Mouse (Mus musculus) MEL (cell line): ENCODE data around the gene Creb3l1. TPM values are rescaled to one million over a fixed set of nuclear protein-coding genes. Genes with fewer than 3 reads are reported as not detected.

Experiments
- DNase-seq: peaks from one replicate; pipeline ENCODE4 v3.0.0; 2011; ENCODE audit warnings: low read depth, low spot score
- H3K27ac ChIP-seq: 2 replicates; pipeline ENCODE4 v1.5.1; 2012; ENCODE audit warnings: low read depth, mild to moderate bottlenecking, control low read depth, low read length, moderate library complexity; ENCODE audit not compliant: control insufficient read depth
- H3K27me3 ChIP-seq, 2 experiments: fragments of 150-350 bp in 1 of 2; sonication (generic) in 1 of 2; 2 replicates each; pipeline ENCODE4 v1.6.1; 2012; ENCODE audit warnings: low read length in 2 of 2, mild to moderate bottlenecking in 2 of 2, improper control_type of control experiment in 1 of 2, moderate library complexity in 1 of 2; ENCODE audit not compliant: insufficient read depth in 2 of 2, control insufficient read depth in 1 of 2
- H3K36me3 ChIP-seq, 2 experiments: 2 replicates each; pipeline ENCODE4 v1.6.1; 2012 to 2014; ENCODE audit warnings: low read length in 2 of 2, improper control_type of control experiment in 1 of 2, inconsistent platforms in 1 of 2, mild to moderate bottlenecking in 1 of 2; ENCODE audit not compliant: insufficient read depth in 2 of 2, control insufficient read depth in 1 of 2
- H3K4me1 ChIP-seq, 2 experiments: fragments of 150-350 bp in 1 of 2; sonication (generic) in 1 of 2; 2 replicates each; pipeline ENCODE4 v1.6.1; 2012; ENCODE audit warnings: low read length in 2 of 2, improper control_type of control experiment in 1 of 2, mild to moderate bottlenecking in 1 of 2; ENCODE audit not compliant: insufficient read depth in 2 of 2, control insufficient read depth in 1 of 2
- H3K4me3 ChIP-seq, 2 experiments: fragments of 150-350 bp in 1 of 2; sonication (generic) in 1 of 2; 2 replicates each; pipeline ENCODE4 v1.5.1; 2012; ENCODE audit warnings: low read depth in 2 of 2, low read length in 2 of 2, mild to moderate bottlenecking in 2 of 2, moderate library complexity in 2 of 2, control low read depth in 1 of 2, improper control_type of control experiment in 1 of 2; ENCODE audit not compliant: control insufficient read depth in 1 of 2, insufficient read depth in 1 of 2
- H3K79me2 ChIP-seq: 2 replicates; pipeline ENCODE4 v1.6.1; 2012; ENCODE audit warnings: mild to moderate bottlenecking, low read length, moderate library complexity; ENCODE audit not compliant: control insufficient read depth, poor library complexity, insufficient read depth
- H3K9ac ChIP-seq: 2 replicates; pipeline ENCODE4 v1.6.1; 2012; ENCODE audit warnings: low read depth, mild to moderate bottlenecking, control low read depth, low read length, moderate library complexity; ENCODE audit not compliant: control insufficient read depth, poor library complexity, severe bottlenecking
- H3K9me3 ChIP-seq: fragments of 150-350 bp; sonication (generic); replicated peaks from 2 replicates; pipeline ENCODE4 v1.6.1; 2012; ENCODE audit warnings: mild to moderate bottlenecking, low read length, improper control_type of control experiment, moderate library complexity; ENCODE audit not compliant: insufficient read depth
- CHD2 ChIP-seq: IDR thresholded peaks from 2 replicates; pipeline ENCODE4 v1.6.1; 2011; ENCODE audit warnings: low read length, improper control_type of control experiment
- CTCF ChIP-seq, 3 experiments: IDR thresholded peaks in 2 of 3; conservative IDR thresholded peaks in 1 of 3; 2 replicates each; pipeline ENCODE4 v1.5.1; 2011 to 2012; ENCODE audit warnings: low read length in 3 of 3, low read depth in 2 of 3, mild to moderate bottlenecking in 2 of 3, improper control_type of control experiment in 1 of 3, inconsistent platforms in 1 of 3, mixed read lengths in 1 of 3, moderate library complexity in 1 of 3; ENCODE audit not compliant: control insufficient read depth in 1 of 3, insufficient read depth in 1 of 3, poor library complexity in 1 of 3, severe bottlenecking in 1 of 3
- ELF1 ChIP-seq: IDR thresholded peaks from 2 replicates; pipeline ENCODE4 v1.6.1; 2014; ENCODE audit warnings: low read depth, mild to moderate bottlenecking, inconsistent platforms, low read length, improper control_type of control experiment, moderate library complexity
- MAZ ChIP-seq: IDR thresholded peaks from 2 replicates; pipeline ENCODE4 v1.6.1; 2012; ENCODE audit warnings: low read depth, mild to moderate bottlenecking, inconsistent platforms, low read length, improper control_type of control experiment
- NRF1 ChIP-seq: IDR thresholded peaks from 2 replicates; pipeline ENCODE4 v1.6.1; 2014; ENCODE audit warnings: low read depth, mild to moderate bottlenecking, inconsistent platforms, low read length, improper control_type of control experiment, moderate library complexity; ENCODE audit not compliant: poor library complexity, insufficient read depth, severe bottlenecking
- SMC3 ChIP-seq: IDR thresholded peaks from 2 replicates; pipeline ENCODE4 v1.6.1; 2011; ENCODE audit warnings: low read depth, low read length, improper control_type of control experiment
- USF1 ChIP-seq: IDR thresholded peaks from 2 replicates; pipeline ENCODE4 v1.6.1; 2014; ENCODE audit warnings: low read depth, mild to moderate bottlenecking, inconsistent platforms, low read length, improper control_type of control experiment, moderate library complexity
- USF2 ChIP-seq, 2 experiments: IDR thresholded peaks; 2 replicates each; pipeline ENCODE4 v1.6.1; 2011 to 2012; ENCODE audit warnings: improper control_type of control experiment in 2 of 2, low read length in 2 of 2, borderline replicate concordance in 1 of 2, inconsistent platforms in 1 of 2, low read depth in 1 of 2, mild to moderate bottlenecking in 1 of 2; ENCODE audit not compliant: insufficient read depth in 1 of 2
- ZKSCAN1 ChIP-seq: IDR thresholded peaks from 2 replicates; pipeline ENCODE4 v1.6.1; 2012; ENCODE audit warnings: low read depth, mild to moderate bottlenecking, inconsistent platforms, low read length, improper control_type of control experiment, moderate library complexity
- polyA plus RNA-seq, 2 experiments: library from polyadenylated mRNA; stranded (reverse) in 1 of 2; unstranded in 1 of 2; fragments of >175 nt in 1 of 2; fragments of >200 nt in 1 of 2; gene quantifications; 2 replicates each; pipeline versions ENCODE4 v1.2.1 to v1.2.4; 2012; ENCODE audit warnings: low replicate concordance in 2 of 2, low read depth in 1 of 2; ENCODE audit not compliant: insufficient read length in 2 of 2, insufficient read depth in 1 of 2, missing spikeins in 1 of 2
- total RNA-seq: library from RNA; depleted of rRNA; stranded (reverse); fragments of 300-350 nt; gene quantifications from 2 replicates; pipeline ENCODE4 v1.2.3, GENCODE M21; 2012

Gene Creb3l1
- total and polyA plus RNA-seq, 3 experiments, result 0.12 to 9.1 TPM; not detected in 1

DNA sequence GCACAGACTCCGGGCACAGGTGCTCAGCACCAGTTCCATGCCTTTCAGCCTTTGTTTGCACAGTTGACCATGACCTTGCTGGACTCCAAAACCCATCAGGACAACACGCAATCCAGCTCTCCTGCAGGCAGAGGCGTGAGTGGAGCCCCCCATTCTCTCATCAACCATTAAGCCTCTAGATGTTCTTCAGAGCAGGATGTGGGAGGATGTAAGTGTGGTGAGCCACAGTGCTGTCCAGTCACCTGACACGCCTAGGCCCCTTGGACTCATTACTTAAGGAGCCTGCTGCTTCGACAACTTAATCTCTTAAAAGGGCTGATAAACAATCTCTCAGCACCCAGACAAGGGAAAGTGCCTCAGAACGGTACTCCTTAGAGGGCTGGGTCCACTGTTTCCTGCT, 1.7 kb upstream of the Creb3l1 start:
- no peak overlapping the region for H3K4me3 ChIP-seq
- no peak for DNase-seq
- H3K36me3 ChIP-seq, result peaks cover 0 to 14% of the 10 kb centered on the region in 2 experiments; a peak in 2 of 4 replicates
- no peaks in the 10 kb centered on the region for H3K9me3 ChIP-seq
- peak; percentile 25; the same call in 1 of the 2 replicates for TF ChIP-seq USF1
- TF ChIP-seq CHD2, result no peak
- H3K4me1 ChIP-seq, result peaks cover 0 to 35% of the 10 kb centered on the region in 2 experiments; a peak in 2 of 4 replicates
- no peak overlapping the region for H3K9ac ChIP-seq
- no peaks in the 10 kb centered on the region for H3K27me3 ChIP-seq
- no peaks in the 10 kb centered on the region for H3K79me2 ChIP-seq
- H3K27ac ChIP-seq, result peak overlapping the region; percentile 33; the same call in 1 of the 2 replicates

DNA sequence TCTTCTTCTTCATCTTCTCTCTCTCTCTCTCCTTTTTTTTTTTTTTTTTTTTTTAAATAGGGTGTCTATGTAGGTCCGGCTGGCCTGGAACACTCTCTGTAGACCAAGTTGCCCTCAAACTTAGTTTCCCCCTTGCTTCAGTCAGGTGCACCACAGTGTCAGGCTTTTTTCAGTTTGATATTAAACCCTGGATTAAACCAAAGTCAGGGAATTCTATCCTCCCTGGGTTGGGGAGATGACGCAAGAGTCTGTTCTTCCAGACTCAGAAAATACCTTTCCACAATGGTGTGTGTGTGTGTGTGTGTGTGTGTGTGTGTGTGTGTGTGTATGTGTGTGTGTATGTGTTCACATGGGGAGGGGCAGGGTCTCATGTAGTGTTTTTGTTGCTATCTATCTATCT, 900 bp upstream of the Creb3l1 start:
- no peak overlapping the region for H3K9ac ChIP-seq
- H3K4me1 ChIP-seq, result peaks cover 0 to 35% of the 10 kb centered on the region in 2 experiments; a peak in 2 of 4 replicates
- H3K27me3 ChIP-seq, result no peaks in the 10 kb centered on the region
- peaks cover 0 to 14% of the 10 kb centered on the region in 2 experiments; a peak in 2 of 4 replicates for H3K36me3 ChIP-seq
- H3K9me3 ChIP-seq, result no peaks in the 10 kb centered on the region
- TF ChIP-seq NRF1, result no peak
- TF ChIP-seq, all 39 proteins: peak for 0
- no peak for DNase-seq
- Histone ChIP-seq H3K79me2 (no peaks in the 10 kb centered on the region), H3K27ac (no peak overlapping the region), H3K4me3 (no peak overlapping the region)

- TF ChIP-seq CTCF (IDR thresholded peaks at IDR 0.05 in 2 of 3, conservative IDR thresholded peaks at IDR 0.05 in 1 of 3; ENCODE audit: control insufficient read depth in 1 of 3, insufficient read depth in 1 of 3, low read depth in 2 of 3, low read length in 3 of 3, poor library complexity in 1 of 3, severe bottlenecking in 1 of 3), result peak in 2 of 3 experiments; percentile 47 to 57; a peak in 4 of 6 replicates
- TF ChIP-seq MAZ, result no peak
- no peak for TF ChIP-seq USF1
- TF ChIP-seq ELF1, result no peak
- TF ChIP-seq ZKSCAN1, result no peak
- TF ChIP-seq SMC3, result no peak; the same call in 1 of the 2 replicates
- no peak for TF ChIP-seq USF2 (IDR thresholded peaks at IDR 0.05; ENCODE audit: borderline replicate concordance in 1 of 2, insufficient read depth in 1 of 2, low read depth in 1 of 2, low read length in 2 of 2)
- H3K27me3 ChIP-seq, result no peaks in the 10 kb centered on the region
- H3K27ac ChIP-seq, result no peak overlapping the region
- H3K36me3 ChIP-seq, result peaks cover 0 to 12% of the 10 kb centered on the region in 2 experiments; a peak in 2 of 4 replicates
- peak overlapping the region; percentile 38 for H3K9ac ChIP-seq
- H3K4me3 ChIP-seq, result peak overlapping the region; percentile 47 to 58; a peak in 3 of 4 replicates
- peaks cover 0 to 27% of the 10 kb centered on the region in 2 experiments; a peak in 2 of 4 replicates for H3K4me1 ChIP-seq
- H3K9me3 ChIP-seq, result no peaks in the 10 kb centered on the region
- peak; percentile 40 for DNase-seq
- H3K79me2 ChIP-seq, result no peaks in the 10 kb centered on the region
These were observed 684 bp downstream of the Creb3l1 start for GRCm38 (mm10) chr2:92023362-92024273.
